Mouse (Mus musculus) kidney, postnatal 25 days (tissue): ENCODE data around the gene Dab2ip.
A peak's percentile ranks its signal among the peaks of the same experiment; 100 is the strongest.

Experiments
- DNase-seq, 2 experiments: peaks; one replicate each; pipeline ENCODE4 v3.0.0; 2021; ENCODE audit warnings: mixed read lengths in 2 of 2

Gene Dab2ip

DNA sequence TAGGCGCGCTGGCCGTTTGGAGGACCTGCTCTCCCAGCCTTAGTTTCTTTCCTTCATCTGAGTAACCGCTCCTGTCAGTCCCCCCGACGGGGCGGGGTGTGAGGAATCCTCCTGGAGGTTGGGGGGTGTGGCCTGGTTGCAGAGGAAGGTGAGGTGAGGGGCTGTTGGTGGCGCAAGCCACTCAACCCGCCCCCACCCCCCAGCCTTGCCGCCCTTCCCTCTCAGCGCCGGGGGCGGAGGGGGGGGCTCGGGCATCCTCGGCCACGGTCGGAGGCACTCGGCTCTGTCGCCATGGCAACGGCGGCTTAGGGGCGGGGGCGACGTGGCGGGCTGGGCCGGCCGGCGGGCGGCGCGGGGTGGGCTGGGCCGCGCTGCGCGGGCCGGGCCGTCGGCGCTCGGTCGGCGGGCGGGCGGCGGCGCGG is 102.9 kb downstream of the Dab2ip start:
- DNase-seq, result peak; percentile 79 to 85

GRCm38 (mm10) chr2:35661454-35662000 is 103.5 kb downstream of the Dab2ip start:
- peak; percentile 72 to 87 for DNase-seq

GRCm38 (mm10) chr2:35662001-35662491 is 104.0 kb downstream of the Dab2ip start:
- DNase-seq, result peak; percentile 26 to 72

DNA sequence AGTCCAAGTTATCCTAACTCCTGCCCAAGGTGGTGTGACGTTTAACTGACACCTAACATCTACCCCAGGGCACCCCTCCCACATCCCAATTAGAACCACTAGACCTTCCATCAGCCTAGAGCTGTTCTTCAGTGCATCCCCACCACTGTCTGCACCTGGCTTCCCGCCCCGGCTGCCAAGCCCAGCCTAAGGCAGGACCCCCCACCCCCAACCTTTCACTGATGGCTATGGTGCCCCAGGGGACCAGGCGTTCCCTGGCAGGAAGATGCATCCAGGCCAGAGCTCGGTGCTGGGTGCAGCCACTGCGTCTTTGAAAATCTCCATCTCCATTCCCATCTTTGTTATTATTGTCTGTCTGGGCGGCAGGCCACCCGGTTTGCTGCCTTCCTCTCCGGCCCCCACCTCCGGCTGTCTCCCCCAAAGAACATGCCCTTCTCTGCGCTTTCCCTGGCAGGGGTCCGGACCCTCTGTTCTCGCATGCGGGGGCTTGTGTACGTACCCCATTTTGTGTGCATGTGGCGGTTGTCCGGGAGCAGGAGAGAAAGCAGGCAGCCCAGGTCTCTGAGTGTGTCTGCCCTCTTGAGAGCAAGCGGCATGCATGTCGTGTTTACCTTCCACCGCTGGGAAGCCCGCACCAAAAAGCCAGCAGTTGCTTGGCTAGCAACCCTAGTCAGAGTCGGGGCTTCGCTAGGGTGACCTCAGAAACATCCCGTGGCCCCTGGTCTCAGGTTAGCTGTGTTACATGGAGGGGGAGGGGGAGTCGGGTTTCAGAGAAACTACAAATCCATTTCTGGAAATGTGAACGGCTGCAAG is 104.9 kb downstream of the Dab2ip start:
- DNase-seq, result no peak

DNA sequence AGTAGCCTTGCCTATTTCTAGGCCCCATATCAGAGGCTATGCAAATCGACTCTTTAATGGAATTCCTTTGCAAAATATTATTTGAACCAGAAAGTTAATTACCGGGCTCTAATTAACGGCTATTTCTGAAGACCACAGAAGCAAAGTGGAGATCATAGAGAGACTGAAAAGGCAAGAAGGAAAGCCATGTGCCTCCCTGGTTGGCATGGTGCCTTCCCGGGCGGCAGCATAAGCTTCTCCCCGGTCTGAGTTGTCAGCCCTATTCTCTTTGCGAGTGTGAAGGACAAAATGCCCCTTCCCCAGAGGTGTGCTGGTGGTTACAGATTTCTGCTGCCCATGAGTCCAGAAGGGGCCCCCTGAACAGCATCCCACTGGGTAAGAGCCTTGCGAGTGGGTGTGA is 109.7 kb downstream of the Dab2ip start:
- DNase-seq, result no peak

GRCm38 (mm10) chr2:35669217-35669616 is 111.2 kb downstream of the Dab2ip start:
- no peak for DNase-seq

- DNase-seq, result no peak
Measured at GRCm38 (mm10) chr2:35669748-35670147, 111.7 kb downstream of the Dab2ip start.

GRCm38 (mm10) chr2:35670300-35670699 is 112.2 kb downstream of the Dab2ip start:
- no peak for DNase-seq

- DNase-seq, result peak; percentile 49 to 69
Measured at GRCm38 (mm10) chr2:35671980-35672910, 114.2 kb downstream of the Dab2ip start.

DNA sequence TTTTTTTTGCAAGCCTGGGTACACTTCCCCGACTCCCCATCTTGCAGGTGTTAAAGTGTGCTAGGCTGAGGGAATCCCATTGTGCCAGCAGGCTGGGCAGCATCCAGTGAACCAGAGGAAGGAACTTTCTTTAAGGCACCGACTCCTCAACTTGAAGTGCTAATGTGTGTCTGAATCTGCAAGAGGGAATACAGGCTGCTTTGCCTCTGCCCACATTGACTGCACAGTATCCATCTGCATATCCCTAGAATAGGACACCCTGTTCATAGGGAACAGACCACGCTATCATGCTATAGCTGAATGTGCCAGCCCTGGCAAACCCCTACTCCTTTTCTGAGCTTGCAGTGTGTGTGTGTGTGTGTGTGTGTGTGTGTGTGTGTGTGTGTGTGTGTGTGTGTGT is 115.1 kb downstream of the Dab2ip start:
- DNase-seq, result no peak

- DNase-seq, result no peak
Measured at GRCm38 (mm10) chr2:35673986-35674385, 115.9 kb downstream of the Dab2ip start.

DNA sequence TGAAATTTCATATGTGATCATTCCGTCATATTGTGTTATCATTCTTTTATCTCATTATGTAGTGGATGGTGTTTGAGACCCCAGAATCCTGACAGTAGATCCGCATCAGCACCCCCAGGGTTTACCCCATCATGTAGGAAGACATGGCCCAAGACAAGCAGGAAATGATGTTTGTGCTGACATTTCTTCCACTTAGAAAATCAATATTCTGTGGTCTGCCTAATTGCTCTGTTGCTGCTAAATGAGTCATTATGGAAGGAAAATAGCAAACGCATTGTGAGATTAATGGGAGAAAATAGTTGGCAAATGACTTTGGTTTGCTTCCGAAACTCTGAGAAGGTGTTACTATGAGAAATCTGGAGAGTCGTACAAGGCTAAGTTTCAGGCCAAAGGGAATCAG is 116.4 kb downstream of the Dab2ip start:
- DNase-seq, result no peak

GRCm38 (mm10) chr2:35676075-35676665 is 118.1 kb downstream of the Dab2ip start:
- DNase-seq, result peak; percentile 74 to 84

DNA sequence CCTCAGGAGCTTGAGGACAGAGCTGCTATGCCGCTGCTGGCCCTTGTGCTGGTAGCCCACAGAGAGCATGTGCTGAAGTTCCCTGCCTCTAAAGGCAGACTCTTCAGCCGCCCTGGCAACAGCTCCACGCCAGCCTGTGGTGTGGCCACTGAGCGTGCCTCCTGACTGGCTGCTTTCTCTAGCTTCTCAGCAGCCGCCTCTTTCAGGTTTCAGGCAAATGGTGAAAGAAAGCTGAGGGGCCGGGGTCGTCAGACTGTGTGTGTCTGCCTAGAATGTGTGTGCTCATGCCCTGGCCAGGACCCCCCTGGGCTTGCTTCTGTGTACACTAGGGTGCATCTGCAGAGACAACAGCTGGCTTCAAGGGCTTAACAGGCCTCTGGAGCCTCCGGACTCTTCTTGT is 119.8 kb downstream of the Dab2ip start:
- DNase-seq, result peak in 1 of 2 experiments; percentile 64

- DNase-seq, result no peak
Measured at GRCm38 (mm10) chr2:35678440-35678839, 120.4 kb downstream of the Dab2ip start.

- peak; percentile 66 to 78 for DNase-seq
Measured at GRCm38 (mm10) chr2:35679812-35680672, 122.0 kb downstream of the Dab2ip start.

DNA sequence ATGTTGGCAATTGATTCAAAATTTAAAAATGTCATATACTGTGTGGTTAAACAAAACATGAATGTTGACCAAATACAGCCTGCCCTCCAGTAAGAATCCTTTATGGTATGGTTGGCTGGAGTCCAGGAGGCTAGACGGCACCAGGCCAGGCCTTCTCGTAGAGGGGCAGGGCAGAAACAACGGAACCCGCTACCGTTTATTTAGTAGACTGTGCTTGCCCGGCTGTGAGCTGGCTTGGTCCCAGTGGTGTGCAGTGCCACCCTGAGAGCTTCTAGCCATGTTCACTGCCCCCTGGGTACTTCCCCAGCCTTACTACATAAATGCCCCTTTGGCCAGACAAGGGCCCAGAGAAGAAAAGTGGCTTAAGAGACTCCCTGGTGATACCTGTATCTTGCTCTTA is 122.8 kb downstream of the Dab2ip start:
- DNase-seq, result peak in 1 of 2 experiments; percentile 42

GRCm38 (mm10) chr2:35684005-35684404 is 125.9 kb downstream of the Dab2ip start:
- DNase-seq, result no peak

- no peak for DNase-seq
Measured at GRCm38 (mm10) chr2:35684735-35685312, 126.8 kb downstream of the Dab2ip start.

GRCm38 (mm10) chr2:35686104-35686503 is 128.0 kb downstream of the Dab2ip start:
- DNase-seq, result peak; percentile 67 to 68

DNA sequence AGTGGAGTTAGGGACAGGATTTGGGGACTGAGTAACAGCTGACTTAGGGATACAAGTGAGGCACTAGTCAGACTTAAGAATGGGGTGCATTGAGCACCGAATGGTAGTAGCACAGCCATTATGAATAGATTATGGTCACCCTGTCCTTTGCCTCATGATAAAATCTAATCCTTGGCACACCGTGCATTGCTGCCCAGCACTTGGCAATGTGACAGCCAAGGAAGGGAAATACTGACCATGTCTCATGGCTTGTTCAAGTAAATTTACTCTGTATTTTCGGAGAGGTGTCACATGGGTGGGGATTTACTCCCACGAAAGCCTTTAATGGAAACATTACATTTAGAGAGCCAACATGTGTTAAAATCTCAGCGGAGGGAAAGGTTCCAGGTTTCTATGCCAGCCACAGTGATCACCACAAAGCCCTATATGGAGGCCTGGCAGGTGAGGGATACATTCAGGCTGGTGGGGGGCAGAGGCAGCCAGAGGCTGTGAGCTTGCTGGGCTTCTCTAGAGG is 129.5 kb downstream of the Dab2ip start:
- peak in 1 of 2 experiments; percentile 34 for DNase-seq
